8 mouse cellular contexts compared by ENCODE assay signal in the genomic region with DNA sequence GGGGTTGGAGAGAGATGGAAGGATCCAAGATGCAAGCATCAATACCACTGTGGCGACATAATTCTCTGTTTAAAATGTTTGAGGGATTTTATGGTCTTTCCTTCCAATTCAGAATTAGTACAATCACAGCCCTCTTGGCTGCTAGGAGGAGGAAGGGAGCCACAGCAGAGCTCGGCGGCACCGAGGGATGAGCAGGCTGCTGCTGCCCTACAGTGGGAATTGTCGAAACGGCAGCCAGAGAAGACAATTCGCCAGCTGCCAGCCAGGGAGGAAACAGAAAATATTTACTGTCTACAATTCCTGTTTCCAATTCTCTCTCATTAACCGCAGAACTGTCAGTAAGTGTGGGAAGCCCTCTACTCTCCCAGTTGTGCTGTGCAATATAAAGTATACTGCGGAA. TPM values are rescaled to one million over a fixed set of nuclear protein-coding genes. Genes with fewer than 3 reads are reported as not detected.
A peak's percentile ranks its signal among the peaks of the same experiment; 100 is the strongest.
DNase-seq lines count a peak whose midpoint lies in the region; ATAC-seq lines count a peak whose summit lies in the region.

No protein-coding gene starts in this region.

- no peak overlapping the region for H3K4me2 ChIP-seq in forebrain, embryonic 12.5 days
- no peak overlapping the region for H3K4me2 ChIP-seq in neural tube, embryonic 11.5 days (ENCODE audit: low read depth)

- H3K9ac ChIP-seq in forebrain, embryonic 12.5 days = no peak overlapping the region
- no peak overlapping the region for H3K9ac ChIP-seq in neural tube, embryonic 11.5 days (ENCODE audit: low read length)

- no peaks in the 10 kb centered on the region; the same call in 1 of the 2 replicates for H3K4me1 ChIP-seq in forebrain, embryonic 12.5 days
- H3K4me1 ChIP-seq in neural tube, embryonic 11.5 days (ENCODE audit: control insufficient read depth, insufficient read depth, low read length) = peaks cover 5% of the 10 kb centered on the region; the same call in 1 of the 2 replicates

- H3K27ac ChIP-seq in forebrain, embryonic 12.5 days = no peak overlapping the region
- no peak overlapping the region for H3K27ac ChIP-seq in neural tube, embryonic 11.5 days (ENCODE audit: low read depth, low read length)

- 46% methylated on average over 9 of the region's 9 CpGs for WGBS in forebrain, embryonic 12.5 days
- WGBS in neural tube, embryonic 11.5 days = 40% methylated on average over 9 of the region's 9 CpGs

- H3K9me3 ChIP-seq in forebrain, embryonic 12.5 days = no peaks in the 10 kb centered on the region
- no peaks in the 10 kb centered on the region for H3K9me3 ChIP-seq in neural tube, embryonic 11.5 days (ENCODE audit: control insufficient read depth, low read length)

- DNase-seq in kidney, postnatal 10 days = peak; percentile 76
- no peak for DNase-seq in kidney, adult 18-20 months
- peak; percentile 60 to 65 for DNase-seq in adrenal gland, postnatal 36 days
- peak; percentile 50 to 59 for DNase-seq in layer of hippocampus, postnatal 36 days
- DNase-seq in neural tube, embryonic 11.5 days (ENCODE audit: low spot score) = peak; percentile 46
- no peak for DNase-seq in thymus, postnatal 14 days

- H3K27me3 ChIP-seq in forebrain, embryonic 12.5 days = no peaks in the 10 kb centered on the region
- H3K27me3 ChIP-seq in neural tube, embryonic 11.5 days (ENCODE audit: control insufficient read depth, insufficient read depth, low read length) = no peaks in the 10 kb centered on the region

- H3K36me3 ChIP-seq in forebrain, embryonic 12.5 days (replicated peaks) = no peaks in the 10 kb centered on the region
- H3K36me3 ChIP-seq in neural tube, embryonic 11.5 days (ENCODE audit: control insufficient read depth, insufficient read depth, low read length) = no peaks in the 10 kb centered on the region

- H3K4me3 ChIP-seq in forebrain, embryonic 12.5 days (replicated peaks) = no peak overlapping the region
- H3K4me3 ChIP-seq in neural tube, embryonic 11.5 days (ENCODE audit: low read depth, low read length) = no peak overlapping the region

- peak; percentile 65; the same call in 1 of the 2 replicates for ATAC-seq in forebrain, embryonic 12.5 days (ENCODE audit: low FRiP score)
- no peak for ATAC-seq in neural tube, embryonic 11.5 days (ENCODE audit: insufficient read depth, low FRiP score, low TSS enrichment)
- ATAC-seq in erythroid progenitor cell, adult 5-6 weeks (replicated peaks; ENCODE audit: low FRiP score, poor library complexity, severe bottlenecking) = no peak

RNA-seq across cellular contexts. Expression of a gene that starts 58.3 kb away (rescaled TPM):
- total RNA-seq in adrenal gland, postnatal 36 days (2021) = 1 to 10 TPM; 6.0 to 6.2 TPM
- 7.5 and 9.8 TPM in 2 replicates for polyA plus RNA-seq in forebrain, embryonic 12.5 days (2016; fragmentation: Nextera tagmentation; extraction: Ambion mirVana)
- total RNA-seq in layer of hippocampus, postnatal 36 days (2021) = 1 to 10 TPM; 1.9 to 3.1 TPM
- 20.5 and 22.3 TPM in 2 replicates for polyA plus RNA-seq in neural tube, embryonic 11.5 days (2014; fragmentation: Nextera tagmentation; extraction: Ambion mirVana)
- not detected in 2 replicates for total RNA-seq in erythroid progenitor cell, adult 5-6 weeks (2015; ENCODE audit: low replicate concordance)
- not detected in 2 replicates for total RNA-seq in erythroid progenitor cell, adult 5-6 weeks (2017; ENCODE audit: low replicate concordance)

Comparison
In these comparisons a context has a peak if more than half of its experiments do, and no peak if none do; other contexts are left out.
1. DNase-seq: peak in kidney, postnatal 10 days (single experiment), adrenal gland, postnatal 36 days (2 of 2), layer of hippocampus, postnatal 36 days (2 of 2) and neural tube, embryonic 11.5 days (single experiment); none in kidney, adult 18-20 months (single experiment) and thymus, postnatal 14 days (single experiment).